Mouse (Mus musculus) heart, embryonic 12.5 days (tissue): Measurements from ENCODE around the gene Mindy4. TPM values are rescaled to one million over a fixed set of nuclear protein-coding genes. Genes with fewer than 3 reads are reported as not detected.

ENCODE experiments used
- ATAC-seq: fragments of 200-750 bp; cut with Nextera tagmentation; 2 replicates; pipeline ENCODE4 v1.8.0; 2017; ENCODE audit warnings: moderate TSS enrichment, moderate library complexity; ENCODE audit not compliant: insufficient number of reproducible peaks, low FRiP score
- H3K27ac ChIP-seq: fragments of 300-500 bp; sonication (generic); 2 replicates; pipeline ENCODE4 v1.5.1; 2016; ENCODE audit warnings: mild to moderate bottlenecking, moderate library complexity; ENCODE audit not compliant: poor library complexity, severe bottlenecking
- H3K27me3 ChIP-seq: fragments of 300-500 bp; sonication (generic); replicated peaks from 2 replicates; pipeline ENCODE4 v1.6.1; 2016; ENCODE audit warnings: mild to moderate bottlenecking, moderate library complexity
- H3K36me3 ChIP-seq: fragments of 300-500 bp; sonication (generic); 2 replicates; pipeline ENCODE4 v1.6.1; 2016; ENCODE audit warnings: mild to moderate bottlenecking, moderate library complexity
- H3K4me1 ChIP-seq: fragments of 300-500 bp; sonication (generic); replicated peaks from 2 replicates; pipeline ENCODE4 v1.6.1; 2016; ENCODE audit warnings: mild to moderate bottlenecking
- H3K4me2 ChIP-seq: fragments of 300-500 bp; sonication (generic); 2 replicates; pipeline ENCODE4 v1.6.1; 2016; ENCODE audit warnings: mild to moderate bottlenecking, moderate library complexity
- H3K4me3 ChIP-seq: fragments of 300-500 bp; sonication (generic); 2 replicates; pipeline ENCODE4 v1.5.1; 2016; ENCODE audit warnings: mild to moderate bottlenecking
- H3K9ac ChIP-seq: fragments of 300-500 bp; sonication (generic); 2 replicates; pipeline ENCODE4 v1.6.1; 2016; ENCODE audit warnings: mild to moderate bottlenecking, moderate library complexity
- H3K9me3 ChIP-seq: fragments of 300-500 bp; sonication (generic); replicated peaks from 2 replicates; pipeline ENCODE4 v1.6.1; 2016; ENCODE audit warnings: mild to moderate bottlenecking, moderate library complexity
- WGBS: fragments of 180-500 bp; shearing (Covaris S2); methylation state at CpG from one replicate; pipeline ENCODE4 v1.1.7; 2016; 5-methylcytosine and 5-hydroxymethylcytosine counted together
- polyA plus RNA-seq: library from polyadenylated mRNA; unstranded; fragments of >200 nt; fragmentation: Nextera tagmentation; extraction: Ambion mirVana; gene quantifications from 2 replicates; pipeline ENCODE4 v1.2.1, GENCODE M21; 2016

The Mindy4 gene
- polyA plus RNA-seq, 1 experiment from 2014 or later = 7.8 TPM

GRCm38 (mm10) chr6:55341688-55342087 lies 138.5 kb downstream of the Mindy4 start:
- no peaks in the 10 kb centered on the region for H3K36me3 ChIP-seq
- H3K4me2 ChIP-seq = no peak overlapping the region
- H3K4me1 ChIP-seq = peaks cover 60% of the 10 kb centered on the region
- ATAC-seq = 0 out of 2 replicates have a peak, but pooled peaks have one; percentile 26
- H3K27me3 ChIP-seq = peaks cover 20% of the 10 kb centered on the region; the same call in 1 of the 2 replicates
- no peaks in the 10 kb centered on the region for H3K9me3 ChIP-seq
- WGBS = 13% methylated on average over 5 of the region's 5 CpGs
- H3K9ac ChIP-seq = no peak overlapping the region
- no peak overlapping the region for H3K4me3 ChIP-seq
- no peak overlapping the region for H3K27ac ChIP-seq

- H3K4me2 ChIP-seq = no peak overlapping the region
Measured at GRCm38 (mm10) chr6:55342328-55342727, 139.1 kb downstream of the Mindy4 start.

GRCm38 (mm10) chr6:55343446-55343845 lies 140.3 kb downstream of the Mindy4 start:
- Histone ChIP-seq H3K4me3 (no peak overlapping the region), H3K9me3 (no peaks in the 10 kb centered on the region), H3K27ac (no peak overlapping the region), H3K9ac (no peak overlapping the region), H3K4me1 (peaks cover 49% of the 10 kb centered on the region), H3K27me3 (peaks cover 14% of the 10 kb centered on the region; the same call in 1 of the 2 replicates), H3K4me2 (no peak overlapping the region), H3K36me3 (no peaks in the 10 kb centered on the region)
- no peak for ATAC-seq
- 83% methylated on average over 10 of the region's 10 CpGs for WGBS

More at GRCm38 (mm10) chr6:55342328-55342727, 139.1 kb downstream of the Mindy4 start:
- no peak overlapping the region for H3K9ac ChIP-seq
- ATAC-seq = 0 out of 2 replicates have a peak, but pooled peaks have one; percentile 34
- no peaks in the 10 kb centered on the region for H3K36me3 ChIP-seq
- 62% methylated on average over 9 of the region's 9 CpGs for WGBS
- H3K9me3 ChIP-seq = no peaks in the 10 kb centered on the region
- no peak overlapping the region for H3K27ac ChIP-seq
- H3K4me3 ChIP-seq = no peak overlapping the region
- H3K27me3 ChIP-seq = 0 out of 2 replicates have a peak, but pooled peaks cover 17% of the 10 kb centered on the region
- H3K4me1 ChIP-seq = peaks cover 54% of the 10 kb centered on the region

GRCm38 (mm10) chr6:55344291-55345016 lies 141.3 kb downstream of the Mindy4 start:
- H3K9ac ChIP-seq = no peak overlapping the region
- H3K9me3 ChIP-seq = no peaks in the 10 kb centered on the region
- ATAC-seq = no peak
- H3K4me1 ChIP-seq = peaks cover 41% of the 10 kb centered on the region
- peaks cover 12% of the 10 kb centered on the region; the same call in 1 of the 2 replicates for H3K27me3 ChIP-seq
- H3K4me3 ChIP-seq = no peak overlapping the region
- 53% methylated on average over 9 of the region's 9 CpGs for WGBS
- no peak overlapping the region for H3K27ac ChIP-seq
- H3K4me2 ChIP-seq = no peak overlapping the region
- H3K36me3 ChIP-seq = no peaks in the 10 kb centered on the region

- peaks cover 10% of the 10 kb centered on the region; the same call in 1 of the 2 replicates for H3K27me3 ChIP-seq
- peaks cover 34% of the 10 kb centered on the region for H3K4me1 ChIP-seq
- ATAC-seq = no peak
- peaks cover 7% of the 10 kb centered on the region; the same call in 1 of the 2 replicates for H3K9me3 ChIP-seq
- H3K27ac ChIP-seq = no peak overlapping the region
- H3K9ac ChIP-seq = no peak overlapping the region
- 87% methylated on average over 10 of the region's 10 CpGs for WGBS
- no peak overlapping the region for H3K4me3 ChIP-seq
- H3K36me3 ChIP-seq = no peaks in the 10 kb centered on the region
- H3K4me2 ChIP-seq = no peak overlapping the region
Measured at GRCm38 (mm10) chr6:55345264-55345663, 142.1 kb downstream of the Mindy4 start.

GRCm38 (mm10) chr6:55346491-55346890 lies 143.3 kb downstream of the Mindy4 start:
- no peak overlapping the region for H3K27ac ChIP-seq
- peaks cover 10% of the 10 kb centered on the region; the same call in 1 of the 2 replicates for H3K27me3 ChIP-seq
- no peak overlapping the region for H3K4me3 ChIP-seq
- ATAC-seq = no peak
- no peak overlapping the region for H3K9ac ChIP-seq
- H3K4me1 ChIP-seq = peaks cover 23% of the 10 kb centered on the region
- H3K36me3 ChIP-seq = no peaks in the 10 kb centered on the region
- peaks cover 9% of the 10 kb centered on the region; the same call in 1 of the 2 replicates for H3K9me3 ChIP-seq
- WGBS = 86% methylated on average over 7 of the region's 7 CpGs
- H3K4me2 ChIP-seq = no peak overlapping the region

GRCm38 (mm10) chr6:55347711-55348571 lies 144.8 kb downstream of the Mindy4 start:
- no peak overlapping the region for H3K4me3 ChIP-seq
- H3K4me1 ChIP-seq = peaks cover 11% of the 10 kb centered on the region
- WGBS = 81% methylated on average over 5 of the region's 5 CpGs
- H3K36me3 ChIP-seq = no peaks in the 10 kb centered on the region
- H3K27me3 ChIP-seq = peaks cover 10% of the 10 kb centered on the region; the same call in 1 of the 2 replicates
- H3K9ac ChIP-seq = no peak overlapping the region
- H3K9me3 ChIP-seq = peaks cover 9% of the 10 kb centered on the region; the same call in 1 of the 2 replicates
- ATAC-seq = no peak
- H3K4me2 ChIP-seq = no peak overlapping the region
- H3K27ac ChIP-seq = no peak overlapping the region

GRCm38 (mm10) chr6:55349231-55349630 lies 146.0 kb downstream of the Mindy4 start:
- H3K9ac ChIP-seq = no peak overlapping the region
- H3K27me3 ChIP-seq = peaks cover 13% of the 10 kb centered on the region
- no peak for ATAC-seq
- H3K9me3 ChIP-seq = peaks cover 9% of the 10 kb centered on the region; the same call in 1 of the 2 replicates
- H3K4me3 ChIP-seq = no peak overlapping the region
- 87% methylated on average over 4 of the region's 4 CpGs for WGBS
- peaks cover 8% of the 10 kb centered on the region for H3K4me1 ChIP-seq
- no peak overlapping the region for H3K27ac ChIP-seq
- H3K4me2 ChIP-seq = no peak overlapping the region
- no peaks in the 10 kb centered on the region for H3K36me3 ChIP-seq

GRCm38 (mm10) chr6:55350383-55350952 lies 147.3 kb downstream of the Mindy4 start:
- H3K36me3 ChIP-seq = no peaks in the 10 kb centered on the region
- no peak overlapping the region for H3K4me2 ChIP-seq
- no peak for ATAC-seq
- no peaks in the 10 kb centered on the region for H3K4me1 ChIP-seq
- 83% methylated on average over 6 of the region's 6 CpGs for WGBS
- H3K27ac ChIP-seq = no peak overlapping the region
- H3K9me3 ChIP-seq = peaks cover 9% of the 10 kb centered on the region; the same call in 1 of the 2 replicates
- H3K9ac ChIP-seq = no peak overlapping the region
- H3K4me3 ChIP-seq = no peak overlapping the region
- H3K27me3 ChIP-seq = peaks cover 17% of the 10 kb centered on the region

- 64% methylated on average over 7 of the region's 7 CpGs for WGBS
- H3K36me3 ChIP-seq = no peaks in the 10 kb centered on the region
Measured at GRCm38 (mm10) chr6:55351712-55352111, 148.5 kb downstream of the Mindy4 start.

More at GRCm38 (mm10) chr6:55351712-55352111, 148.5 kb downstream of the Mindy4 start:
- no peak for ATAC-seq
- Histone ChIP-seq H3K4me2 (no peak overlapping the region), H3K4me3 (no peak overlapping the region), H3K27me3 (peaks cover 17% of the 10 kb centered on the region), H3K4me1 (0 out of 2 replicates have a peak, but pooled peaks cover 7% of the 10 kb centered on the region), H3K9ac (no peak overlapping the region), H3K27ac (no peak overlapping the region), H3K9me3 (peaks cover 9% of the 10 kb centered on the region; the same call in 1 of the 2 replicates)
